Mouse (Mus musculus) spleen, postnatal 36 days (tissue): ENCODE results near the gene Plekhf1.
A peak's percentile ranks its signal among the peaks of the same experiment; 100 is the strongest.

Experiments
- DNase-seq, 2 experiments: peaks; one replicate each; pipeline ENCODE4 v3.0.0; 2022; ENCODE audit warnings: low spot score in 2 of 2, mixed read lengths in 1 of 2

Gene Plekhf1

GRCm38 (mm10) chr7:38188281-38189075 is 39.3 kb downstream of the Plekhf1 start:
- no peak for DNase-seq

DNA sequence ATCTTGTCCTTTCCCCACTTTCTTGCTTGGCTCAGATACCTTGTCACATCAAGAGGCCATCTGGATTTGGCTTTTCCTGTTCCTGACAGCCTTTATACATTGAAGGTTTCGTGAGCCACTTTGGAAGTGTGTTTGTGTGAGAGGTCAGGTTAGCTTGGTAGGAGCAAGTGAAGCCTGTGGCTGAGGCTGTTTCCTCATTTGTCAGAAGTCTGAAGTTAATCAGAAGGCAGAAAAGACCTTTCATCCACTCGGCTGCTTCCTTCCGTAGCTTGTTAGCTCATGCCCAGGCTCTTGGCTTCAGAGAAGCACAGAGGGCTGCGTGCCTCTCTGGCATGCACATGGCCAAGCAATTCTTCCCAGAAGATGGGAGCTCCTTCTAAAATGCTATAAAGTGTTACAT is 40.0 kb downstream of the Plekhf1 start:
- DNase-seq: peak in 1 of 2 experiments; percentile 45

- peak in 1 of 2 experiments; percentile 44 for DNase-seq
These were observed 41.0 kb downstream of the Plekhf1 start for GRCm38 (mm10) chr7:38186861-38187260.

DNA sequence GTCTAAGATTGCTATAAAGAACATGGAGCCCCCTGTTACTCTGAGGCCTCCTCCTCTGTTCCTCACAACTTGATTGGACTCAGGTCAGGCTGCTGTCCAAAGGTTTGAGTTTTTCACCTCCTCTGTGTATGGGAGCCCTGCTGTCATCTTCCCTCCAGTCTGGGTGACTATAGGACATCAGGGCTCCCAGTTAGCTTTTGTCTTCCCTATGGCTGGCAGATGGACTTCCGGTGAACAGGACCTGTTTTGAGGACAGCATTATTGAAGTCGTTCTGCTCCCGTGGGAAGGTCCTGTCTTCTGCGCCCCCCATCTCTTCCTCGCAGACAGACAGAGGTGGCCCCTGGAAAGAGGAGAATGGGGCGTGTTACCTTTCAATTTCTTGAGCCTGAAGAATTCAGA is 43.0 kb downstream of the Plekhf1 start:
- no peak for DNase-seq

- no peak for DNase-seq
These were observed 43.4 kb downstream of the Plekhf1 start for GRCm38 (mm10) chr7:38184418-38184745.

DNA sequence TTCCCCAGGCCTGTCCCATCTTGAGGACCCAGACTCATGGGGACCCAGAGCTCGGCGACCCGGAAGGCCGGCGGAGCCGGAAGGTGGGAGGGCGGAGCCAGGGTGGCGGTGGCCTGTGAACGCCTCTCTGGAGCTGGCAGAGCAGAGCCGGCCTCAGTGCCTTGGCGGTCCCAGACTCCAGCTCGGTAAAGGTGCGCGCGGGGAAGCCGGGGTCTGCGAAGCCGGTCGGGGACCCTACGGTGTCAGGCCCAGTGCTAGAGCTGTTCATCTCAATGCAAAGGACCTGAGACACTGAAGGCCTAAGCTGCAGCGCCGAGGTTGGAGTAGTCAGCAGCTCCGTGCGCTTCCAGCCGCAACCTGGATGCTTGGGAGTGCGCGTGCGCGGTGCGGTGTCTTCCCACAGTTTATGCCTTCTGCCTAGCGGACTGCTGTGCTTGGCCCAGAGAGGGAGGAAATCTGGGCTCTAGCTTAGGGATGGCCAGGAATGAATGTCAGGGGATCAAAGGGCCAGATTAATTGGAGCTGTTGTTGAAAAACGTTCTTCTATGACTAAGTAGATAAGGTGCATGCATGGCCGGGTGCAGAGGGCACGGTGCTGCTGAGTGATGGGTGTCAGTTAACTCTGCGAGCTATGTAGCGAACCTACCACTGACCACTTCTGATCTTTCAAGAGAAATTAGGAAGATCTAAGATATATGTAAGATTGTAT is 44.0 kb downstream of the Plekhf1 start:
- DNase-seq: peak; percentile 86 to 87

GRCm38 (mm10) chr7:38182962-38183687 is 44.7 kb downstream of the Plekhf1 start, which contains the start of gene 1600014C10Rik:
TSS of gene 1600014C10Rik (plus strand) at chr7:38183217.
- DNase-seq: no peak

DNA sequence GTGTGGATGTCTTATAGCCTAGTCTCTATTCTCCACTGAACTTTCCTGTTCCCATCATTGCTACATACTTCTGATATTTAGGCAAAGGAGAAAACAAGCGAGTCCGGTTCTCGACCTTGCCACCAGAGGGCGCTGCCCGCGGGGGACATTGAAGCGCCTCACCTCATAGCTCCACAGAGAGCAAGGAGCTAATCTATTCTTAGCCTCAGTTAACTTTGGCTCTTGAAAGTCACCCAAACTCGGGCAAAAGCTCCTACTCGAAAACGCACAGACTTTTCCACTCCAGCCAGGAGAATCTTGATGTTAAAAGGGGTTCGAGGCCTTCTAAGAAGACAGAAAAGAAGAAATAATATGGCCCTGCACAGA is 45.2 kb downstream of the Plekhf1 start:
- peak; percentile 76 to 82 for DNase-seq

DNA sequence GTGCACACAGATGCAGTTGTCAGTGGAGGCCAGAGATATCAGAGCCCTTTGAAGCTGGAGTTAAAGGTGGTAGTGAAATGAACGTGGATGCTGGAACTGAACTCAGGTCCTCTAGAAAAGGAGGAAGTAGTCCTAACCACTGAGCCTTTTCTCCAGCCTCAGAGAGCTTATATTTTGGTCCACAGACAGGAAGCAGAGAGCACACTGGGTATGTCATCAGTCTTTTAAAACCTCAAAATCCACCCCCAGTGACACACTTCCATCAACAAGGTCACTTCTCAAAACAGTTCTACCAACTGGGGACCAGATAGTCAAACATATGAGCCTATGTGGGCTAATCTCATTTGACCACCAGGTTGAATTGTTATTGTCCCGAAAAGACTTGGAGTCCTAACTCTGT is 46.5 kb downstream of the Plekhf1 start:
- DNase-seq: no peak

GRCm38 (mm10) chr7:38179896-38180295 is 47.9 kb downstream of the Plekhf1 start:
- no peak for DNase-seq

DNA sequence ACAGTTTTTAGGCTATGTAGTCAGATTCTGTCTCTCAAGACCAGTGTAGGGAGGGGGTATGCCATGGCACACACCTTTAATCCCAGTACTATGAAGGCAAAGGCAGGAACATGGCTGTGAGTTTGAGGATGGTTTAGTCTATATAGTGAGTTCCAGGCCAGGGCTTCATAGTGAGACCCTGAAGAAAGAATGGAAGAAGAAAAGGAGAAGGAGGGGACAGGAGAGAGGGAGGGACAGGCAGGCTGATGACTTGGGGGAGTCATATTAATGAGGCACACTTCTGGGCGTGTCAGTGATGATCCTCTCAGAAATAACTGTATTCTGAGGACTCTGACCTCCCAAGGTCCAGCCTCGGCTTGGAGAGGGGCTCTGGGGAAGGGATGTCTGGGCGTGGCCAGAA is 51.8 kb downstream of the Plekhf1 start:
- no peak for DNase-seq

GRCm38 (mm10) chr7:38174321-38175148 is 53.3 kb downstream of the Plekhf1 start:
- no peak for DNase-seq

- DNase-seq: no peak
These were observed 53.9 kb downstream of the Plekhf1 start for GRCm38 (mm10) chr7:38173871-38174270.

- DNase-seq: peak; percentile 27 to 51
These were observed 60.1 kb downstream of the Plekhf1 start for GRCm38 (mm10) chr7:38167724-38168141.
